Mouse (Mus musculus) liver, adult (tissue): Measurements from ENCODE around the gene Marf1.

Source experiments
- GATA4 ChIP-seq: IDR thresholded peaks from 2 replicates; pipeline ENCODE4 v1.6.1; 2014; ENCODE audit warnings: mild to moderate bottlenecking, low read length; ENCODE audit not compliant: insufficient replicate concordance

The Marf1 gene

DNA sequence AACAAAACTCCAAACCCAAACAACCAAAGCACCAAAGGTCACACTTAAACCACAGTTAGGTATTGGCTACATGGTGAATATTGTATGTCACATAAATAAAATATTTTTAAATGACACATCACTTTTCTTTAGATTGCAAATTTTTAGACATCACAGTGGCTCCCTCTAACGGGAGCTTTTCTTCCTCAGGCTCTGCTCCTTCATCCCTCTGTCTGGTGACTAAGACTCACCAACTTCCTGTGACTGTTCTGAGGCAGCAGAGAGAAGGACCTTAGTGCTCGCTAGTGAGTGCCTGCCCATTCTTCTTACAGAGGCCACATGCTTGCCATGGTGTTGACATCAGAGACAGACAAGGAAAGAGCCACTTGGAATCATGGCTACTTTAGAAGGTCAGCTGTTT, 51.0 kb downstream of the Marf1 start:
- no peak for TF ChIP-seq GATA4

DNA sequence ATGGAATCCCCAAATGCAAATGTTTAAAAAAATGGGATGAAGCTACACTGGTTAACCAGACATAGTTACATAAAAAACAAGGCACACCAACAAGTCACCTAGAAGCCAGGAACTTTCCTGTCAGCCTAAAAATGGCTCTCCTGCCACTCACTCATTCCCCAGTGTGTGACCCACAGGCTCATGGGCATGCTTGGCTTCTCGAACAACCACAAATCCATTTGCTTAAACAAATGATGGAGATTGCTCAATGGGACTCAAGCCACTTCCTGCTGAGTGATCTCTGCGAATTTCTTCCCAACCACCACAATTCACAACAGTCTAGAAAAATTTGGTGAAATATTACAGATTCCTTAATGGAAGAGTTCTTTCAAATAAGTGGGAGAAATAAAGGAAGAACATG, 52.2 kb downstream of the Marf1 start:
- TF ChIP-seq GATA4 = no peak

- no peak for TF ChIP-seq GATA4
Observed at GRCm38 (mm10) chr16:14109651-14110230, 53.4 kb downstream of the Marf1 start.

- TF ChIP-seq GATA4 = no peak
Observed at GRCm38 (mm10) chr16:14105891-14106290, 57.3 kb downstream of the Marf1 start.

- no peak for TF ChIP-seq GATA4
Observed at GRCm38 (mm10) chr16:14091771-14092170, 71.4 kb downstream of the Marf1 start.

DNA sequence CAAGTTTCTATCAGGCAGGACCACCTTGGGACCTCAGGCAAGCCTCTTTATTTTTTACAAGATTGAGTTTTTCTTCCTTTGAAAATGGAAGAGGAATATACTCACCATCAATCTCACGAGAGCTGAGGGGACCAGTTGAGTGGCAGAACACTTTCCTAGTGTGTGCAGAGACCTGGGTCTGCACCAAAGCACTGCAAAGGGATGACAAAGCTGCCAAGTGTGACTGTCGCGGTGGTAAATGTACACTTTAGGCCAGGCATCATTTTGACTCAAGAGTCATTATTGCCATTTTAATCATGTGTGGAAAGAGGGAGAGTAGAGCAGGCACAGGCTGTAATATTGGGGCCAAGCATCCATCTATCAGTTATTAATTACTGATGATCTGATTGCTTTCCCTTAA, 73.9 kb downstream of the Marf1 start:
- no peak for TF ChIP-seq GATA4

DNA sequence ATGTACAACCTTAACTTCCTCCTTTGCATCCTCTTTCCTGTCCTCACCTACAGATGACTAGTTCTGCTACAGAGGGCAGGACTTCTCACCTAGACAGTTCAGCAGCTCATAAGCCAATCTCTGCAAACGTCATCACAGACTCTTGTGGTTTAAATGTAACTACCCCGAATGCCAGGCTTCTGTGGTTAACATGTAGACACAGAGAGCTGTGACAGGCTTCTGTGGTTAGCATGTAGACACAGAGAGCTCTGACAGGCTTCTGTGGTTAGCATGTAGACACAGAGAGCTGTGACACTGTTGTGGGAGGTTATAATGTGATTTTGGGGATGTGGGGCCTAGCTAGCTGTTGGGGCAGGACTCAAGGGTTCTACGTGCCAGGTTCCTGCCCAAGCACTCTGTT, 74.9 kb downstream of the Marf1 start:
- no peak for TF ChIP-seq GATA4

- TF ChIP-seq GATA4 = no peak
Observed at GRCm38 (mm10) chr16:14082925-14083324, 80.2 kb downstream of the Marf1 start.

DNA sequence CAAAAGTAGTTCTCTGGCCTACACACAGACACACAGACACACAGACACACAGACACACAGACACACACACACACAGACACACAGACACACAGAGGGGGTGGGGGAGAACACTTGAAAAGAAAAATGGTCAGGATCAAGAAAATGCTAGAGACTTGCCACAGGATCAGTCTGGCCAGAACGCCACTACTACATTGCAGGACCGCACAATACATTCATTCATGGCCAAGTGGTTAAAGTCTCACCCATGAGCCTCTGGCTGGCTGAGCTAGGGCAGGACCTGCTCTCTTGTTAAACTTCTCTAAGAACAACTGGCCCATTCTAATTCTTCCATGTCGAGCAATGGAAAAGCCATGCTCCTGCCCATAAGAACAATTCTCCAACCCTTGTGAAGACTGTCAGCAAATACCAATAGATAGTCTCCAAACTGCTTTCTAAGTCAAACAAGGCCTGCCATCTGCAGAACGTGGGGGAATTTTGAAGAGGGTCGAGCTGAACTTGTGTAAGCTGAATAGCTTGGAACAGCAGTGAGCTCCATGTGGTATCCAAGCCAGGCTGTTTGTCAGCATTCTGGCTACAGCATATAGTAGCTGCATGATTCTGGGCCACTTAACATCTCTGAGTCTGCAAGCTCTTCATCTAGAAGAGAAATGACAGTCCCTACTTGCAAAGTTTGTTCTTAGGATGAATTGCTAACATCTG, 92.5 kb downstream of the Marf1 start:
- TF ChIP-seq GATA4 = no peak

- no peak for TF ChIP-seq GATA4
Observed at GRCm38 (mm10) chr16:14059869-14060268, 103.3 kb downstream of the Marf1 start.
